Mouse (Mus musculus): ENCODE measurements around the gene Auts2. TPM values are rescaled to one million over a fixed set of nuclear protein-coding genes. Genes with fewer than 3 reads are reported as not detected.

Gene Auts2
- polyA plus RNA-seq, 1 experiment from 2014 or later, result 70.9 TPM

- 65% methylated on average over 4 of the region's 4 CpGs for WGBS
- no peaks in the 10 kb centered on the region for H3K9me3 ChIP-seq
- no peaks in the 10 kb centered on the region for H3K27me3 ChIP-seq (replicated peaks)
- H3K4me2 ChIP-seq, result no peak overlapping the region
- H3K9ac ChIP-seq, result no peak overlapping the region
- no peak for ATAC-seq (replicated peaks)
- peaks cover 27% of the 10 kb centered on the region for H3K4me1 ChIP-seq
- H3K27ac ChIP-seq, result no peak overlapping the region
- H3K36me3 ChIP-seq (replicated peaks), result no peaks in the 10 kb centered on the region
- no peak overlapping the region for H3K4me3 ChIP-seq
Observed at GRCm38 (mm10) chr5:132201077-132201645, 342.0 kb downstream of the Auts2 start.

- H3K27ac ChIP-seq, result no peak overlapping the region
- no peak overlapping the region for H3K9ac ChIP-seq
- no peak for ATAC-seq (replicated peaks)
- no peaks in the 10 kb centered on the region for H3K27me3 ChIP-seq (replicated peaks)
- no peaks in the 10 kb centered on the region for H3K36me3 ChIP-seq (replicated peaks)
- WGBS, result 74% methylated on average over 4 of the region's 4 CpGs
- H3K4me3 ChIP-seq, result no peak overlapping the region
- no peak overlapping the region for H3K4me2 ChIP-seq
- H3K4me1 ChIP-seq, result peaks cover 27% of the 10 kb centered on the region
- no peaks in the 10 kb centered on the region for H3K9me3 ChIP-seq
Observed at GRCm38 (mm10) chr5:132200595-132200994, 342.5 kb downstream of the Auts2 start.

- H3K4me2 ChIP-seq, result peak overlapping the region; percentile 1; the same call in 1 of the 2 replicates
- no peak for ATAC-seq (replicated peaks)
- H3K36me3 ChIP-seq (replicated peaks), result no peaks in the 10 kb centered on the region
- no peak overlapping the region for H3K4me3 ChIP-seq
- no peak overlapping the region for H3K27ac ChIP-seq
- H3K9me3 ChIP-seq, result no peaks in the 10 kb centered on the region
- peaks cover 14% of the 10 kb centered on the region for H3K4me1 ChIP-seq
- no peak overlapping the region for H3K9ac ChIP-seq
- 34% methylated on average over 6 of the region's 6 CpGs for WGBS
- H3K27me3 ChIP-seq (replicated peaks), result no peaks in the 10 kb centered on the region
Observed at GRCm38 (mm10) chr5:132195048-132195533, 348.1 kb downstream of the Auts2 start.

GRCm38 (mm10) chr5:132190190-132190589 is 353.0 kb downstream of the Auts2 start:
- WGBS, result 86% methylated on average over 4 of the region's 4 CpGs
- Histone ChIP-seq H3K9me3 (no peaks in the 10 kb centered on the region), H3K27ac (no peak overlapping the region), H3K9ac (no peak overlapping the region), H3K4me1 (peaks cover 29% of the 10 kb centered on the region), H3K27me3 (replicated peaks) (no peaks in the 10 kb centered on the region), H3K36me3 (replicated peaks) (no peaks in the 10 kb centered on the region), H3K4me2 (no peak overlapping the region), H3K4me3 (no peak overlapping the region)
- ATAC-seq (replicated peaks), result no peak

GRCm38 (mm10) chr5:132186659-132187058 is 356.5 kb downstream of the Auts2 start:
- Histone ChIP-seq H3K4me1 (peaks cover 25% of the 10 kb centered on the region), H3K9me3 (no peaks in the 10 kb centered on the region), H3K27me3 (replicated peaks) (no peaks in the 10 kb centered on the region), H3K4me2 (peak overlapping the region; percentile 9; the same call in 1 of the 2 replicates), H3K36me3 (replicated peaks) (no peaks in the 10 kb centered on the region), H3K9ac (no peak overlapping the region), H3K27ac (peak overlapping the region; percentile 53; the same call in 1 of the 2 replicates), H3K4me3 (no peak overlapping the region)
- WGBS, result 23% methylated on average over 3 of the region's 3 CpGs
- no peak for ATAC-seq (replicated peaks)

GRCm38 (mm10) chr5:132186221-132186620 is 356.9 kb downstream of the Auts2 start:
- 23% methylated on average over 7 of the region's 7 CpGs for WGBS
- Histone ChIP-seq H3K4me3 (no peak overlapping the region), H3K9me3 (no peaks in the 10 kb centered on the region), H3K27ac (peak overlapping the region; percentile 53; the same call in 1 of the 2 replicates), H3K4me1 (peaks cover 25% of the 10 kb centered on the region), H3K9ac (no peak overlapping the region), H3K36me3 (replicated peaks) (no peaks in the 10 kb centered on the region), H3K27me3 (replicated peaks) (no peaks in the 10 kb centered on the region), H3K4me2 (peak overlapping the region; percentile 9; the same call in 1 of the 2 replicates)
- 0 out of 2 replicates have a peak, but pooled peaks have one; percentile 42 for ATAC-seq (replicated peaks)

- H3K9me3 ChIP-seq, result no peaks in the 10 kb centered on the region
- no peak overlapping the region for H3K4me3 ChIP-seq
- H3K9ac ChIP-seq, result no peak overlapping the region
- ATAC-seq (replicated peaks), result no peak
- H3K36me3 ChIP-seq (replicated peaks), result no peaks in the 10 kb centered on the region
- no peak overlapping the region for H3K27ac ChIP-seq
- 59% methylated on average over 4 of the region's 4 CpGs for WGBS
- no peak overlapping the region for H3K4me2 ChIP-seq
- H3K4me1 ChIP-seq, result peaks cover 25% of the 10 kb centered on the region
- H3K27me3 ChIP-seq (replicated peaks), result no peaks in the 10 kb centered on the region
Observed at GRCm38 (mm10) chr5:132184395-132185095, 358.6 kb downstream of the Auts2 start.

- H3K9ac ChIP-seq, result no peak overlapping the region
- H3K36me3 ChIP-seq (replicated peaks), result no peaks in the 10 kb centered on the region
- H3K27ac ChIP-seq, result no peak overlapping the region
- H3K9me3 ChIP-seq, result no peaks in the 10 kb centered on the region
- H3K4me3 ChIP-seq, result no peak overlapping the region
- no peak overlapping the region for H3K4me2 ChIP-seq
- peaks cover 24% of the 10 kb centered on the region for H3K4me1 ChIP-seq
- H3K27me3 ChIP-seq (replicated peaks), result no peaks in the 10 kb centered on the region
- 87% methylated on average over 9 of the region's 9 CpGs for WGBS
- no peak for ATAC-seq (replicated peaks)
Observed at GRCm38 (mm10) chr5:132182077-132182476, 361.1 kb downstream of the Auts2 start.

- Histone ChIP-seq H3K27me3 (replicated peaks) (no peaks in the 10 kb centered on the region), H3K4me3 (no peak overlapping the region), H3K27ac (peak overlapping the region; percentile 45; the same call in 1 of the 2 replicates), H3K4me1 (peaks cover 28% of the 10 kb centered on the region), H3K36me3 (replicated peaks) (no peaks in the 10 kb centered on the region), H3K4me2 (no peak overlapping the region), H3K9me3 (no peaks in the 10 kb centered on the region), H3K9ac (no peak overlapping the region)
- no peak for ATAC-seq (replicated peaks)
- WGBS, result 42% methylated on average over 8 of the region's 8 CpGs
Observed at GRCm38 (mm10) chr5:132170010-132170409, 373.1 kb downstream of the Auts2 start.

- no peak overlapping the region for H3K4me2 ChIP-seq
- no peaks in the 10 kb centered on the region for H3K27me3 ChIP-seq (replicated peaks)
- H3K27ac ChIP-seq, result no peak overlapping the region
- H3K4me3 ChIP-seq, result no peak overlapping the region
- WGBS, result 91% methylated on average over 5 of the region's 5 CpGs
- peaks cover 28% of the 10 kb centered on the region for H3K4me1 ChIP-seq
- no peaks in the 10 kb centered on the region for H3K9me3 ChIP-seq
- ATAC-seq (replicated peaks), result no peak
- no peak overlapping the region for H3K9ac ChIP-seq
- no peaks in the 10 kb centered on the region for H3K36me3 ChIP-seq (replicated peaks)
Observed at GRCm38 (mm10) chr5:132168805-132169204, 374.3 kb downstream of the Auts2 start.

- Histone ChIP-seq H3K27me3 (replicated peaks) (no peaks in the 10 kb centered on the region), H3K27ac (no peak overlapping the region), H3K9me3 (no peaks in the 10 kb centered on the region), H3K4me2 (no peak overlapping the region), H3K4me1 (peaks cover 28% of the 10 kb centered on the region), H3K9ac (no peak overlapping the region), H3K4me3 (no peak overlapping the region), H3K36me3 (replicated peaks) (no peaks in the 10 kb centered on the region)
- 92% methylated on average over 5 of the region's 5 CpGs for WGBS
- no peak for ATAC-seq (replicated peaks)
Observed at GRCm38 (mm10) chr5:132168224-132168623, 374.9 kb downstream of the Auts2 start.

- Histone ChIP-seq H3K36me3 (replicated peaks) (no peaks in the 10 kb centered on the region), H3K9ac (no peak overlapping the region), H3K27ac (no peak overlapping the region), H3K4me1 (peaks cover 27% of the 10 kb centered on the region), H3K4me3 (no peak overlapping the region), H3K27me3 (replicated peaks) (no peaks in the 10 kb centered on the region), H3K9me3 (no peaks in the 10 kb centered on the region), H3K4me2 (no peak overlapping the region)
- 71% methylated on average over 3 of the region's 3 CpGs for WGBS
- ATAC-seq (replicated peaks), result no peak
Observed at GRCm38 (mm10) chr5:132166559-132166958, 376.6 kb downstream of the Auts2 start.
